17 mouse cellular contexts compared by ENCODE assay signal in the genomic region with DNA sequence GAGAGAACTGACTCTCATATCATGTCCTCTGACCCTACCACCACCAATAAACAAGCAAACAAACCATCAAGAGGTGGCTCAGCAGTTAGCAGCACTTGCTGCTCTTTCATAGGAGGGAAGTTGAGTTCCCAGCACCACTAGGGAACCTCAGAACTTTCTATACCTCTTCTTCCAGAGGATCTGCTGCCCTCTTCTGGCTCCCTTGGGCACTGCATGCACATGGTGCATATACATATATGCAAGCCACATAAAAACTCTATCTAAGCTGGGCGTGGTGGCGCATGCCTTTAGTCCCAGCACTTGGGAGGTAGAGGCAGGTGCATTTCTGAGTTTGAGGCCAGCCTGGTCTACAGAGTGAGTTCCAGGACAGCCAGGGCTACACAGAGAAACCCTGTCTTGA. TPM values are rescaled to one million over a fixed set of nuclear protein-coding genes. Genes with fewer than 3 reads are reported as not detected.
DNase-seq lines count a peak whose midpoint lies in the region; ATAC-seq and TF ChIP-seq lines count a peak whose summit lies in the region.
"Had no signal": no experiment of that assay in that cellular context is flagged by ENCODE, and none has a peak within 500 bp of the region (broad histone marks: within the 10 kb centered on the region; RNA-seq: fewer than 3 reads in every experiment).

No protein-coding gene starts in this region.

- H3K4me2 ChIP-seq in kidney, postnatal 0 days (ENCODE audit: low read length), result no peak overlapping the region
- no peak overlapping the region for H3K4me2 ChIP-seq in midbrain, postnatal 0 days (ENCODE audit: low read depth, low read length, poor library complexity, severe bottlenecking)
- H3K4me2 ChIP-seq in midbrain, embryonic 15.5 days, result no peak overlapping the region
- H3K4me2 ChIP-seq: embryonic facial prominence, embryonic 12.5 days; heart, embryonic 15.5 days; limb, embryonic 13.5 days; stomach, embryonic 15.5 days had no signal

- no peak overlapping the region for H3K9ac ChIP-seq in kidney, postnatal 0 days (ENCODE audit: low read depth, low read length)
- H3K9ac ChIP-seq in midbrain, postnatal 0 days (replicated peaks; ENCODE audit: low read length, poor library complexity, severe bottlenecking), result no peak overlapping the region
- no peak overlapping the region for H3K9ac ChIP-seq in midbrain, embryonic 15.5 days
- H3K9ac ChIP-seq: embryonic facial prominence, embryonic 12.5 days; heart, embryonic 15.5 days; limb, embryonic 13.5 days; stomach, embryonic 15.5 days had no signal

- H3K27ac ChIP-seq in kidney, postnatal 0 days, result no peak overlapping the region
- H3K27ac ChIP-seq in midbrain, postnatal 0 days (ENCODE audit: low read depth, low read length), result no peak overlapping the region
- no peak overlapping the region for H3K27ac ChIP-seq in midbrain, embryonic 15.5 days
- H3K27ac ChIP-seq: embryonic facial prominence, embryonic 12.5 days; heart, embryonic 15.5 days; hindbrain, embryonic 10.5 days; limb, embryonic 13.5 days; stomach, embryonic 15.5 days had no signal

- H3K4me3 ChIP-seq in kidney, postnatal 0 days (replicated peaks; ENCODE audit: low read depth, low read length), result no peak overlapping the region
- no peak overlapping the region for H3K4me3 ChIP-seq in midbrain, postnatal 0 days (ENCODE audit: low read depth, low read length)
- H3K4me3 ChIP-seq in midbrain, embryonic 15.5 days, result no peak overlapping the region
- H3K4me3 ChIP-seq: embryonic facial prominence, embryonic 12.5 days; heart, embryonic 15.5 days; hindbrain, embryonic 10.5 days; limb, embryonic 13.5 days; myocyte; stomach, embryonic 15.5 days had no signal

- H3K9me3 ChIP-seq in kidney, postnatal 0 days (replicated peaks; ENCODE audit: low read length), result no peaks in the 10 kb centered on the region
- no peaks in the 10 kb centered on the region for H3K9me3 ChIP-seq in midbrain, postnatal 0 days (ENCODE audit: low read length)
- H3K9me3 ChIP-seq in midbrain, embryonic 15.5 days, result no peaks in the 10 kb centered on the region
- H3K9me3 ChIP-seq: heart, embryonic 15.5 days; stomach, embryonic 15.5 days had no signal

- peaks cover 54% of the 10 kb centered on the region for H3K36me3 ChIP-seq in kidney, postnatal 0 days (ENCODE audit: insufficient read depth, low read length)
- H3K36me3 ChIP-seq in midbrain, postnatal 0 days (ENCODE audit: insufficient read depth, low read length), result peaks cover 40% of the 10 kb centered on the region
- H3K36me3 ChIP-seq in midbrain, embryonic 15.5 days (replicated peaks), result peaks cover 22% of the 10 kb centered on the region; the same call in 1 of the 2 replicates
- H3K36me3 ChIP-seq in splenic B cell, adult 2 months (ENCODE audit: control insufficient read depth, insufficient read depth, low read length, poor library complexity, severe bottlenecking), result 0 out of 2 replicates have a peak, but pooled peaks cover 1% of the 10 kb centered on the region

- no peaks in the 10 kb centered on the region for H3K27me3 ChIP-seq in kidney, postnatal 0 days (ENCODE audit: insufficient read depth, low read length)
- no peaks in the 10 kb centered on the region for H3K27me3 ChIP-seq in midbrain, postnatal 0 days (ENCODE audit: insufficient read depth, low read length)
- H3K27me3 ChIP-seq in midbrain, embryonic 15.5 days (replicated peaks), result no peaks in the 10 kb centered on the region
- no peaks in the 10 kb centered on the region for H3K27me3 ChIP-seq in splenic B cell, adult 2 months (ENCODE audit: control insufficient read depth, insufficient read depth, low read length, poor library complexity, severe bottlenecking)
- H3K27me3 ChIP-seq: embryonic facial prominence, embryonic 12.5 days; heart, embryonic 15.5 days; limb, embryonic 13.5 days; stomach, embryonic 15.5 days had no signal

- peak; percentile 8 for DNase-seq in CD4-positive, CD25-positive, alpha-beta regulatory T cell, adult 2 months (ENCODE audit: low read depth, low spot score)
- no peak for DNase-seq in kidney, postnatal 0 days (ENCODE audit: low spot score)
- DNase-seq in kidney, adult 9 months, result no peak
- DNase-seq in midbrain, postnatal 0 days (ENCODE audit: low spot score), result no peak
- peak; percentile 23 for DNase-seq in splenic B cell, adult 2 months (ENCODE audit: low read depth, low spot score)
- DNase-seq in thymus, postnatal 0 days (ENCODE audit: low spot score), result no peak
- DNase-seq: kidney, adult 18-20 months; lung, postnatal 10 days; retina, postnatal 1 day had no signal

- TF ChIP-seq CTCF in kidney, postnatal 0 days (IDR thresholded peaks at IDR 0.05; ENCODE audit: low read depth), result peak; percentile 41; the same call in 1 of the 2 replicates
- TF ChIP-seq CTCF in midbrain, postnatal 0 days (IDR thresholded peaks at IDR 0.05), result peak; percentile 43; the same call in 1 of the 2 replicates

- 97% methylated on average over 2 of the region's 2 CpGs for WGBS in kidney, postnatal 0 days
- 95% methylated on average over 2 of the region's 2 CpGs for WGBS in midbrain, postnatal 0 days
- WGBS in midbrain, embryonic 15.5 days, result 97% methylated on average over 2 of the region's 2 CpGs

- ATAC-seq in CD4-positive, CD25-positive, alpha-beta regulatory T cell, adult 4 months, result no peak
- no peak for ATAC-seq in kidney, postnatal 0 days (replicated peaks; ENCODE audit: low FRiP score, low read depth)
- no peak for ATAC-seq in midbrain, postnatal 0 days (ENCODE audit: low FRiP score)
- ATAC-seq in midbrain, embryonic 15.5 days (replicated peaks), result no peak

- no peaks in the 10 kb centered on the region for H3K4me1 ChIP-seq in kidney, postnatal 0 days (replicated peaks; ENCODE audit: insufficient read depth, low read length)
- H3K4me1 ChIP-seq in midbrain, postnatal 0 days (ENCODE audit: insufficient read depth, low read length), result no peaks in the 10 kb centered on the region
- H3K4me1 ChIP-seq in midbrain, embryonic 15.5 days, result no peaks in the 10 kb centered on the region
- H3K4me1 ChIP-seq: heart, embryonic 15.5 days; hindbrain, embryonic 10.5 days; stomach, embryonic 15.5 days had no signal

RNA-seq across cellular contexts. Expression of a gene that starts 59.9 kb away (rescaled TPM):
- 10 to 100 TPM; 12.2 to 20.4 TPM for polyA plus RNA-seq in CD4-positive, CD25-positive, alpha-beta regulatory T cell, adult 4 months (2017; shearing (Covaris generic))
- polyA plus RNA-seq in kidney, postnatal 0 days (2015; fragmentation: Nextera tagmentation; extraction: Ambion mirVana), result 8.1 and 8.9 TPM in 2 replicates
- total RNA-seq in midbrain, postnatal 0 days (2014; rRNA removed), result 12.4 and 12.8 TPM in 2 replicates
- 6.7 and 8.5 TPM in 2 replicates for polyA plus RNA-seq in midbrain, postnatal 0 days (2015; fragmentation: Nextera tagmentation; extraction: Ambion mirVana)
- 11.4 and 11.8 TPM in 2 replicates for polyA plus RNA-seq in midbrain, embryonic 15.5 days (2015; fragmentation: Nextera tagmentation; extraction: Ambion mirVana)
- 8.5 and 10.4 TPM in 2 replicates for polyA plus RNA-seq in thymus, postnatal 0 days (2015; fragmentation: Nextera tagmentation; extraction: Ambion mirVana)

Comparison
In these comparisons a context has a peak if more than half of its experiments do, and no peak if none do; other contexts are left out.
1. DNase-seq: peak in CD4-positive, CD25-positive, alpha-beta regulatory T cell, adult 2 months (single experiment) and splenic B cell, adult 2 months (single experiment); none in kidney, postnatal 0 days (single experiment), kidney, adult 9 months (single experiment), midbrain, postnatal 0 days (single experiment) and thymus, postnatal 0 days (single experiment).